Mouse (Mus musculus) limb, embryonic 14.5 days (tissue): ENCODE data around the gene Mthfd1. TPM values are rescaled to one million over a fixed set of nuclear protein-coding genes. Genes with fewer than 3 reads are reported as not detected.

Source experiments
- ATAC-seq: fragments of 200-750 bp; cut with Nextera tagmentation; 2 replicates; pipeline ENCODE4 v1.8.0; 2017; ENCODE audit warnings: low read depth, moderate number of reproducible peaks, moderate TSS enrichment; ENCODE audit not compliant: low FRiP score
- DNase-seq: peaks from one replicate; pipeline ENCODE4 v3.0.0-alpha.2; 2015; ENCODE audit warnings: low spot score
- H3K27ac ChIP-seq: fragments of 300-500 bp; sonication (generic); replicated peaks from 2 replicates; pipeline ENCODE4 v1.5.1; 2014; ENCODE audit warnings: low read depth, mild to moderate bottlenecking, low read length, moderate library complexity, mixed read lengths
- H3K27me3 ChIP-seq: fragments of 300-500 bp; sonication (generic); 2 replicates; pipeline ENCODE4 v1.6.1; 2014; ENCODE audit warnings: low read length, mixed read lengths; ENCODE audit not compliant: control insufficient read depth, insufficient read depth
- H3K36me3 ChIP-seq: fragments of 300-500 bp; sonication (generic); 2 replicates; pipeline ENCODE4 v1.6.1; 2014; ENCODE audit warnings: mild to moderate bottlenecking, low read length, moderate library complexity, mixed read lengths; ENCODE audit not compliant: control insufficient read depth, insufficient read depth
- H3K4me1 ChIP-seq: fragments of 300-500 bp; sonication (generic); 2 replicates; pipeline ENCODE4 v1.6.1; 2014; ENCODE audit warnings: antibody characterized with exemption, low read length, mixed read lengths; ENCODE audit not compliant: control insufficient read depth, insufficient read depth
- H3K4me2 ChIP-seq: fragments of 300-500 bp; sonication (generic); replicated peaks from 2 replicates; pipeline ENCODE4 v1.6.1; 2014; ENCODE audit warnings: low read depth, mild to moderate bottlenecking, low read length, moderate library complexity; ENCODE audit not compliant: severe bottlenecking
- H3K4me3 ChIP-seq: fragments of 300-500 bp; sonication (generic); replicated peaks from 2 replicates; pipeline ENCODE4 v1.5.1; 2014; ENCODE audit warnings: low read length
- H3K9ac ChIP-seq: fragments of 300-500 bp; sonication (generic); 2 replicates; pipeline ENCODE4 v1.6.1; 2014; ENCODE audit warnings: mild to moderate bottlenecking, low read depth, low read length, moderate library complexity; ENCODE audit not compliant: severe bottlenecking
- H3K9me3 ChIP-seq: fragments of 300-500 bp; sonication (generic); 2 replicates; pipeline ENCODE4 v1.6.1; 2016; ENCODE audit warnings: low read length; ENCODE audit not compliant: control insufficient read depth
- POLR2A ChIP-seq: fragments of 200-500 bp; IDR thresholded peaks from 2 replicates; pipeline ENCODE4 v1.8.0; 2012; ENCODE audit warnings: inconsistent platforms, mild to moderate bottlenecking, moderate library complexity, borderline replicate concordance; ENCODE audit not compliant: insufficient read depth, insufficient read length; ENCODE audit errors: extremely low read depth
- WGBS: fragments of 180-500 bp; shearing (Covaris S2); extraction: QIAGEN DNeasy Blood & Tissue Kit; methylation state at CpG from one replicate; pipeline ENCODE4 v1.1.7; 2014; 5-methylcytosine and 5-hydroxymethylcytosine counted together
- polyA plus RNA-seq, 2 experiments: library from polyadenylated mRNA; depleted of rRNA in 1 of 2; stranded (reverse) in 1 of 2; unstranded in 1 of 2; fragments of >200 nt; fragmentation: Nextera tagmentation in 1 of 2; extraction: Ambion mirVana in 1 of 2; gene quantifications; 2 replicates each; pipeline versions ENCODE4 v1.2.1 to v1.2.3; 2012 to 2014

The Mthfd1 gene
- polyA plus RNA-seq, 2 experiments, result 49.5 to 62.7 TPM

GRCm38 (mm10) chr12:76241084-76241483 lies 14.0 kb upstream of the Mthfd1 start:
- DNase-seq (no peak), ATAC-seq (no peak)
- H3K27ac ChIP-seq, result no peak overlapping the region
- TF ChIP-seq POLR2A, result no peak
- H3K9me3 ChIP-seq, result no peaks in the 10 kb centered on the region
- H3K27me3 ChIP-seq, result no peaks in the 10 kb centered on the region
- H3K4me2 ChIP-seq, result no peak overlapping the region
- WGBS, result 86% methylated on average over 3 of the region's 3 CpGs
- H3K9ac ChIP-seq, result no peak overlapping the region
- H3K4me1 ChIP-seq, result no peaks in the 10 kb centered on the region
- no peak overlapping the region for H3K4me3 ChIP-seq
- no peaks in the 10 kb centered on the region for H3K36me3 ChIP-seq

- no peak for DNase-seq
- no peaks in the 10 kb centered on the region for H3K27me3 ChIP-seq
Measured at GRCm38 (mm10) chr12:76241833-76242232, 13.3 kb upstream of the Mthfd1 start.

GRCm38 (mm10) chr12:76244981-76245380 lies 10.1 kb upstream of the Mthfd1 start:
- H3K36me3 ChIP-seq, result no peaks in the 10 kb centered on the region
- H3K4me1 ChIP-seq, result no peaks in the 10 kb centered on the region
- 91% methylated on average over 8 of the region's 8 CpGs for WGBS
- ATAC-seq (no peak), DNase-seq (no peak)
- H3K4me2 ChIP-seq, result no peak overlapping the region
- H3K9me3 ChIP-seq, result no peaks in the 10 kb centered on the region
- TF ChIP-seq POLR2A, result no peak
- H3K9ac ChIP-seq, result no peak overlapping the region
- H3K4me3 ChIP-seq, result no peak overlapping the region
- no peaks in the 10 kb centered on the region for H3K27me3 ChIP-seq
- no peak overlapping the region for H3K27ac ChIP-seq

More at GRCm38 (mm10) chr12:76241833-76242232, 13.3 kb upstream of the Mthfd1 start:
- no peak overlapping the region for H3K9ac ChIP-seq
- no peak for ATAC-seq
- 55% methylated on average over 5 of the region's 5 CpGs for WGBS
- no peaks in the 10 kb centered on the region for H3K36me3 ChIP-seq
- H3K4me2 ChIP-seq, result no peak overlapping the region
- no peak for TF ChIP-seq POLR2A
- H3K4me1 ChIP-seq, result no peaks in the 10 kb centered on the region
- no peak overlapping the region for H3K27ac ChIP-seq
- no peaks in the 10 kb centered on the region for H3K9me3 ChIP-seq
- H3K4me3 ChIP-seq, result no peak overlapping the region

- Histone ChIP-seq H3K9me3 (no peaks in the 10 kb centered on the region), H3K27me3 (no peaks in the 10 kb centered on the region), H3K9ac (no peak within 1 kb of the TSS), H3K4me1 (no peaks in the 10 kb centered on the region), H3K4me3 (no peak within 1 kb of the TSS), H3K4me2 (no peak within 1 kb of the TSS), H3K36me3 (no peaks in the 10 kb centered on the region), H3K27ac (no peak within 1 kb of the TSS)
- ATAC-seq (no peak), DNase-seq (no peak)
- TF ChIP-seq POLR2A, result no peak
- WGBS, result 78% methylated on average over 6 of the region's 6 CpGs
Measured at GRCm38 (mm10) chr12:76246646-76247045, 8.5 kb upstream of the Mthfd1 start, which contains the start of gene Tex21. Tex21 (minus strand) TSS chr12:76246746.

- Histone ChIP-seq H3K4me2 (no peak overlapping the region), H3K4me3 (no peak overlapping the region), H3K27ac (no peak overlapping the region), H3K4me1 (peaks cover 11% of the 10 kb centered on the region; the same call in 1 of the 2 replicates), H3K9me3 (no peaks in the 10 kb centered on the region), H3K9ac (no peak overlapping the region), H3K27me3 (no peaks in the 10 kb centered on the region), H3K36me3 (no peaks in the 10 kb centered on the region)
- TF ChIP-seq POLR2A, result no peak
- 86% methylated on average over 1 of the region's 1 CpGs for WGBS
- ATAC-seq, result no peak
- no peak for DNase-seq
Measured at GRCm38 (mm10) chr12:76253090-76253489, 2.0 kb upstream of the Mthfd1 start.

GRCm38 (mm10) chr12:76253591-76253990 lies 1.5 kb upstream of the Mthfd1 start:
- no peak for TF ChIP-seq POLR2A
- ATAC-seq (no peak), DNase-seq (no peak)
- Histone ChIP-seq H3K27ac (no peak overlapping the region), H3K4me1 (peaks cover 11% of the 10 kb centered on the region; the same call in 1 of the 2 replicates), H3K27me3 (no peaks in the 10 kb centered on the region), H3K4me3 (no peak overlapping the region), H3K4me2 (no peak overlapping the region), H3K9me3 (no peaks in the 10 kb centered on the region), H3K36me3 (no peaks in the 10 kb centered on the region), H3K9ac (no peak overlapping the region)
- 83% methylated on average over 2 of the region's 2 CpGs for WGBS
